Mouse (Mus musculus): ENCODE measurements around the gene Slc17a5. TPM values are rescaled to one million over a fixed set of nuclear protein-coding genes. Genes with fewer than 3 reads are reported as not detected.
"Not testable (repeated sequence)": the region's sequence is repeated elsewhere in the genome, so short reads cannot be mapped to it uniquely, and the experiment has no call there.

Slc17a5 gene
- polyA plus RNA-seq, 1 experiment from 2014 or later: 29.9 TPM

DNA sequence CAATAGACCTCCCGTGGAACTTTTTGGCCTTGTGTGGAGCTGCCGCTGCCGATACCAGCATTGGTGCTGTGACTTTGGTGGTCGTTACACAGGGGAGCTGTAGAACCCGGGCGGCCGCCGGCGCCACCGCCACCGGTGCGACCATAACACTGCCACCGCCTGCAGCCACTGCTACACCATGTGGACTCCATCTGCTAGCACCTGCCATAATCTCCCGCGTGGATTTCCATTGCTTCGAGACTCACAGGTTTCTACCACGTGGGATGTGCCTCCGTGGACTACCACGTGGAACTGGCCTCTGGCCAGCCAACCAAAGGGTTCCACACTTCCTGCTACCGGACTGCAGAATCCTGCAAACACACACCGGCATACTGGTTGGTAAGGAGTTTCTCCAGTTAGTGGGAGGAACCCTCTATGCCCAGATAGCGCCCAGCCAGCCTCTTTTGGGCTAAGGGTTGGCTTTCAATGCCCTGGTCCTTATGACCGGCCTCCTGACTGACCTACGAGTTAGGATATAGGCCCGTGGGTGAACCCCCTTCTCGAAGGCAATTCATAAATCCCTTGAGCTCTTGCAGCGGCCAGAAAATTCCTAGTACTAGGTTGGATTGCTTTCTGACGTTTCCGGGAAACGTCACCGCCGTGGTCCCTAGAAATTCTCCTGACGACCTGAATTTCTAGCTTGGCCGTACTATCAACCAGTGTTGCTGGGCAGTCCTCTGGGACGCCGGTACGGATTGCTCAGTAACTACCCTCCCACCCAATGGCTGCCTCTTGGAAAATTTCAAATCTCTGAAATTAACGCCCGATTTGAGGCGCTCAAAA lies 66.8 kb downstream of the Slc17a5 start:
- no peak for TF ChIP-seq CTCF (IDR thresholded peaks at IDR 0.05)
- in situ Hi-C loops (cut with MboI; ENCODE audit: low pct_unique_long_range_greater_than_20kb): no loop called here
- DNase-seq (ENCODE audit: low read depth, low spot score) (no peak), ATAC-seq (no peak)
- no peaks in the 10 kb centered on the region for H3K27me3 ChIP-seq
- CTCF ChIA-PET: interaction anchor here (1.2 kb wide), 1 partner anchor 18 kb away, joined by 4 read pairs; no protein-coding TSS in a partner anchor
- POLR2A ChIA-PET: interaction anchor here (1.0 to 2.9 kb wide), 3 partner anchors 17 to 40 kb away, joined by 3 to 12 read pairs (median 5); no protein-coding TSS in a partner anchor

GRCm38 (mm10) chr9:78520127-78520779 lies 67.6 kb downstream of the Slc17a5 start:
- POLR2A ChIA-PET: interaction anchor here (1.5 to 2.9 kb wide), 2 partner anchors 16 to 40 kb away, joined by 5 to 12 read pairs; no protein-coding TSS in a partner anchor
- in situ Hi-C loops (cut with MboI; ENCODE audit: low pct_unique_long_range_greater_than_20kb): no loop called here
- no peak for DNase-seq (ENCODE audit: low read depth, low spot score)
- ATAC-seq: no peak
- TF ChIP-seq CTCF (IDR thresholded peaks at IDR 0.05): no peak
- CTCF ChIA-PET: interaction anchor here (0.6 to 1.2 kb wide), 2 partner anchors 15 to 17 kb away, joined by 3 to 4 read pairs; no protein-coding TSS in a partner anchor
- H3K27me3 ChIP-seq: no peaks in the 10 kb centered on the region

DNA sequence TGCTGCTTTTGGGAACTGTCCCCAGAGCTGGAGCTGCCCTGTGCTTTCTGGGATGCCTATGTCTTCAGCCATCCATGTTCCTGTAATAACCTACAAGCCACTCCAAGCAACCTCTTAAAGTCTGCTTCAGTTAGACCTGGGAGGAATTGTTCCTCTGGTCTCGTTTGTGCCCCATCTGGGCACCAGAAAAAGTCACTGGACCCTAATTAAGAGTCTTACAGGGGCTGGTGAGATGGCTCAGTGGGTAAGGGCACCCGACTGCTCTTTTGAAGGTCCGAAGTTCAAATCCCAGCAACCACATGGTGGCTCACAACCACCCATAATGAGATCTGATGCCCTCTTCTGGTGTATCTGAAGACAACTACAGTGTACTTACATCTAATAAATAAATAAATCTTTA lies 70.6 kb downstream of the Slc17a5 start:
- peak; percentile 15 for TF ChIP-seq CTCF (IDR thresholded peaks at IDR 0.05)
- DNase-seq (ENCODE audit: low read depth, low spot score); in situ Hi-C loops (cut with MboI; ENCODE audit: low pct_unique_long_range_greater_than_20kb); POLR2A ChIA-PET; ATAC-seq; H3K27me3 ChIP-seq: not testable (repeated sequence)
- CTCF ChIA-PET: interaction anchor here (1.2 to 2.0 kb wide), 3 partner anchors 13 to 14 kb away, joined by 4 to 8 read pairs (median 5); no protein-coding TSS in a partner anchor

- DNase-seq (ENCODE audit: low read depth, low spot score): no peak
- no peak for ATAC-seq
- no peak for TF ChIP-seq CTCF (IDR thresholded peaks at IDR 0.05)
- POLR2A ChIA-PET: no interaction called here
- in situ Hi-C loops (cut with MboI; ENCODE audit: low pct_unique_long_range_greater_than_20kb): no loop called here
- H3K27me3 ChIP-seq: no peaks in the 10 kb centered on the region
- CTCF ChIA-PET: interaction anchor here (1.2 to 2.0 kb wide), 3 partner anchors 11 to 34 kb away, joined by 3 to 8 read pairs (median 4); no protein-coding TSS in a partner anchor
Observed at GRCm38 (mm10) chr9:78516125-78516524, 71.7 kb downstream of the Slc17a5 start.

GRCm38 (mm10) chr9:78514681-78515080 lies 73.2 kb downstream of the Slc17a5 start:
- POLR2A ChIA-PET: no interaction called here
- DNase-seq (ENCODE audit: low read depth, low spot score) (no peak), ATAC-seq (no peak)
- no peak for TF ChIP-seq CTCF (IDR thresholded peaks at IDR 0.05)
- CTCF ChIA-PET: no interaction called here
- in situ Hi-C loops (cut with MboI; ENCODE audit: low pct_unique_long_range_greater_than_20kb): no loop called here
- no peaks in the 10 kb centered on the region for H3K27me3 ChIP-seq

- ATAC-seq (no peak), DNase-seq (ENCODE audit: low read depth, low spot score) (no peak)
- CTCF ChIA-PET: no interaction called here
- H3K27me3 ChIP-seq: no peaks in the 10 kb centered on the region
- no peak for TF ChIP-seq CTCF (IDR thresholded peaks at IDR 0.05)
- POLR2A ChIA-PET: no interaction called here
- in situ Hi-C loops (cut with MboI; ENCODE audit: low pct_unique_long_range_greater_than_20kb): no loop called here
Observed at GRCm38 (mm10) chr9:78513776-78514500, 73.9 kb downstream of the Slc17a5 start.

- ChIA-PET POLR2A (no interaction called here), CTCF (no interaction called here)
- TF ChIP-seq CTCF (IDR thresholded peaks at IDR 0.05): no peak
- ATAC-seq (no peak), DNase-seq (ENCODE audit: low read depth, low spot score) (no peak)
- in situ Hi-C loops (cut with MboI; ENCODE audit: low pct_unique_long_range_greater_than_20kb): no loop called here
- H3K27me3 ChIP-seq: no peaks in the 10 kb centered on the region
Observed at GRCm38 (mm10) chr9:78511705-78512104, 76.1 kb downstream of the Slc17a5 start.

DNA sequence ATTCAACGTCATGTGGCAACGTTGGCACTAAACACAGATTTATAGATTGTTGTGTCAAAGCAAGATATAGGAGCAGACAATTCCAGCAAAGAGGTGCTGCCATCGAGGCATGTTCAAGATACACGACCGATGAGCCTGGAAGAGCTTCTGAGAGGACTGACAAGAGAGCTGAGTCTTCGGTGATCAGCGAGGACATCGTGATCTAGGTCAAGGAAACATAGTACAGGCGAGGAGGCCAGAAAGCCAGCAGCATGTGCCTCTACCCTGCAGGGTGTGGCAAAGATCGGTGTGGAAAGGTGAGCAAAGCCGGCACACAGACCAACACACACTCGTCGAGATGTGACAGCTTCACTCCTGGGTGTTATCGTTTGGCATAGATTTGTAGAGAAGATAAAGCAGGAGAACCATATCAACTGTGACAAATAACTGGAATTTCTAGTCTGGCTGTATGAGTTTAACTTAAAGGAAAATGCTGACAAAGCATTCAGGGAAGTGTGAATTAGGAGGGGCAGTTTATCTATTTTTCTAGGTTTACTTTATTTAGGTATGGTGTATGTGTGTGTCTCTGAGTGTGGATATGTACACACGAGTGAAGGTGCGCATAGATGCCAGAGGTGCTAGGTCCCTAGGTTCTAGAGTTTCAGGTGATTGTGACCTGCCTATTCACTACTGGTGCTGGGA lies 79.6 kb downstream of the Slc17a5 start:
- DNase-seq (ENCODE audit: low read depth, low spot score) (no peak), ATAC-seq (no peak)
- in situ Hi-C loops (cut with MboI; ENCODE audit: low pct_unique_long_range_greater_than_20kb): no loop called here
- H3K27me3 ChIP-seq: no peaks in the 10 kb centered on the region
- POLR2A ChIA-PET: interaction anchor here (0.6 to 0.9 kb wide), 2 partner anchors 17 to 26 kb away, joined by 3 read pairs; no protein-coding TSS in a partner anchor
- TF ChIP-seq CTCF (IDR thresholded peaks at IDR 0.05): no peak
- CTCF ChIA-PET: no interaction called here

DNA sequence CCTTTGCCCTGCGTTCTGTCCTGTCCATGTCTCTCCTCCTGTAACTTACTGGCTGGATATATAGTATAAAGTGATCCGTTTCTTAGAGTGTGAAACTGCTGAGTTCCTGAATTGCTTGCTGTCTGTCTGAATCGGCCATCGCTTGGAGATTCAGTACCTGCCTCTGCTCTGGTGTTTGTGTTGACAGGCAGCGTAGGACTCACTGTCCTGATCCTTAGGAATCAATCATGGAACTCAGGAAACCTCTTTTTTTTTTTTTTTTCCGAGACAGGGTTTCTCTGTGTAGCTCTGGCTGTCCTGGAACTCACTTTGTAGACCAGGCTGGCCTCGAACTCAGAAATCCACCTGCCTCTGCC lies 81.1 kb downstream of the Slc17a5 start:
- CTCF ChIA-PET: no interaction called here
- POLR2A ChIA-PET: no interaction called here
- TF ChIP-seq CTCF (IDR thresholded peaks at IDR 0.05): no peak
- peak; percentile 23 for ATAC-seq
- in situ Hi-C loops (cut with MboI; ENCODE audit: low pct_unique_long_range_greater_than_20kb): no loop called here
- DNase-seq (ENCODE audit: low read depth, low spot score): no peak
- H3K27me3 ChIP-seq: no peaks in the 10 kb centered on the region
